Mouse (Mus musculus) gastrocnemius, adult 8-10 months (tissue): Measurements from ENCODE around the gene Zc2hc1c. TPM values are rescaled to one million over a fixed set of nuclear protein-coding genes. Genes with fewer than 3 reads are reported as not detected.
A peak's percentile ranks its signal among the peaks of the same experiment; 100 is the strongest.
"Not testable (repeated sequence)": the region's sequence is repeated elsewhere in the genome, so short reads cannot be mapped to it uniquely, and the experiment has no call there.

Experiments
- DNase-seq, 2 experiments: peaks; one replicate each; pipeline ENCODE4 v3.0.0; 2022; ENCODE audit warnings: low spot score in 2 of 2
- total RNA-seq, 4 experiments: library from RNA; stranded (reverse); gene quantifications; 2 replicates each; pipeline ENCODE4 v1.2.4; 2022

Gene Zc2hc1c
- 1 to 10 TPM; 1.6 to 2.2 (median 1.8) TPM for total RNA-seq

- DNase-seq, result peak; percentile 80 to 90
Measured at GRCm38 (mm10) chr12:85288486-85289156, at the start of gene Zc2hc1c. Gene Zc2hc1c, plus strand, starts transcription at chr12:85288591.

DNA sequence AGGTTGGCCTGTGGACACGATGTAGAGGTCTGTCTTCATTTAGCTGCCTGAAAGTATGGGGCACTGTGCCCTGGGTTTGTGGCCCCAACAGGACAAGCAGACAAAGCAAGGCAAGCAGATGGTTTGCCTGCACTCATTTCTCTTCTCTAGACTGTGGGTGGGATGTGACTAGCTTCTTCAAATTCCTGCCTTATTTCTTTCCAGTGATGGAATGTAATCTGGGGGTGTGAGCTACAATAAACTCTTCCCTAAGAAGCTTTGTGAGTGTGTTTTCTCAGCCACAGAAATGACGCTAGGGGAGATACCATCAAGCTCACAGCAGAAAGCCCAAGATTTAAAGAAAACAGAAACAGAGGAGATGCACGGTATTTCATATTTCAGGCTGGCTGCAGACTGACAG lies 36.3 kb upstream of the Zc2hc1c start:
- no peak for DNase-seq

- DNase-seq, result no peak
Measured at GRCm38 (mm10) chr12:85256074-85256751, 32.2 kb upstream of the Zc2hc1c start.

GRCm38 (mm10) chr12:85257008-85257639 lies 31.3 kb upstream of the Zc2hc1c start:
- no peak for DNase-seq

GRCm38 (mm10) chr12:85262489-85262888 lies 25.9 kb upstream of the Zc2hc1c start:
- no peak for DNase-seq

DNA sequence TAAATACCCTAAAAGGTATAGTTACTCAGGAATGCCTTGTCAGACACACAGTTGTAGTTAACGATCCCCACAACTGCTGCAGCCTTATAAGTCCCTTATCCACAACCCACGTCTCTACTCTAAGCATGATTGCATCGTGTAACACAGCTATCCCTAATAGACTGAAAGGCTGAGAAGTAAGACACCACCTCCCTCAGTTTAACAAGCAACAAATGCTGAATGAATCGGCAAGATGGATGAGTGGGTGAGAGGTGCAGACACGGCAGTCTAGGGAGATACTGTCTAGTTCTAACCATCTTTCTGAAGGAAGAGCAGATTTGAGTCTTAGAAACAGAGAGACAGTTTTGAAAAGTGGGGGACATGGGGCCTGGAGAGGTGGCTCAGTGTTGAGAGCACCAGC lies 25.2 kb upstream of the Zc2hc1c start:
- DNase-seq, result no peak

DNA sequence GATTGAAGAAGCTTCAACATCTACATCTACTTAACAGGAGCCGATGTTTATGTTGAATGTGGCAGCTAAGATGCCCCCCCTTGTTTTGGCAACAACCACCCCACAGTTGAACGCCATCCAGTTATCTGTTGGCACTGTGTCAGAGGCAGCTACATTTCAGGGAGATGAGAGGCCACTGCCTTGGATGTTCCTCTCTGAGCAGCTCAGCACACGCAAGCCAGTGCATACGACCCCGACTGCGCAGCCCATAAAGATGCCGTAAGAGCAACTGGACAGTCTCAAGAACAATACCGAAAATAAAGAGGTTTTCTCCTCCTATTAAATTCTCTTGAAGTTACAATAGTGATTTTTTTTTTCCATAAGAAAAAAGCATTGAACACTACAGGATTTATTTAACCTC lies 23.9 kb upstream of the Zc2hc1c start:
- DNase-seq, result no peak

GRCm38 (mm10) chr12:85264940-85265339 lies 23.5 kb upstream of the Zc2hc1c start:
- no peak for DNase-seq

DNA sequence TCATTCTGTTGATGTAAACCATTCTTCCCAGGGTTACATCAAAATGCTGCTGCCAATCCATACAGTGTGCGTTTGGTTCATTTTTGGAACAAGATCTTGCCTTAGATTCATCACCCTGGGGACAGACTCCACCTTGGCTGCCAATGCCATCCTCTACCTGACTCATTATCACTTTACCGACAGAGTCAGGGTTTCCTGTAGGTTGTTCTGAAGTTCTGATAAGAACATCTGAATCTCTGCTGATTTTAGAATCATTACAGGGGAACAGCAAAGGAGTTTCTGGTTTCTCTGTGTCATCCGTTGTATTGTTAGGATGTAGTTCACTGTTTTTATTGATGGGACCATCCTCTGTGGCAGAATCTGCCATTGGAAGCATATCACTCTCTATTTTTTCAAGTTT lies 22.1 kb upstream of the Zc2hc1c start:
- no peak for DNase-seq

DNA sequence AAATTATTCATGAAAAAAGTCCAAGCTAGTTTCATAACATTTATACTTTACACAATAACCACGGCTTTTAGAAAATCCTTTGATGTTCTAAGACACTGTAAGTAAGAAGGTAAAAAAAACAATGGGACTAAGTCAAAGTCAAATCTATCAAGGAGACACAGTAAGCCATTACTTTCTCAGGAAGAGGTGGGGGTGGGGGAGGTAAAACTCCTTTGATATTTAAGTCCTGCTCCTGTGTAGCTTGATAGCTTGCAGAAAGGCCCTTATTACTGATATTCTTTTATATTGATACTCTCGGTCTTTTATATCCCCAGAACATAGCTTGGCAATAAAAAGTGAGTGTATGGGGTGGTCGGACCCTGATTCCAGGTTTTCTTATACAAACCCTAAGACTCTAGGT lies 18.6 kb upstream of the Zc2hc1c start:
- no peak for DNase-seq

- peak; percentile 57 to 78 for DNase-seq
Measured at GRCm38 (mm10) chr12:85270319-85270718, 18.1 kb upstream of the Zc2hc1c start, which contains the start of gene Mlh3. Gene Mlh3, minus strand, starts transcription at chr12:85270599.

- no peak for DNase-seq
Measured at GRCm38 (mm10) chr12:85271132-85271842, 17.1 kb upstream of the Zc2hc1c start.

DNA sequence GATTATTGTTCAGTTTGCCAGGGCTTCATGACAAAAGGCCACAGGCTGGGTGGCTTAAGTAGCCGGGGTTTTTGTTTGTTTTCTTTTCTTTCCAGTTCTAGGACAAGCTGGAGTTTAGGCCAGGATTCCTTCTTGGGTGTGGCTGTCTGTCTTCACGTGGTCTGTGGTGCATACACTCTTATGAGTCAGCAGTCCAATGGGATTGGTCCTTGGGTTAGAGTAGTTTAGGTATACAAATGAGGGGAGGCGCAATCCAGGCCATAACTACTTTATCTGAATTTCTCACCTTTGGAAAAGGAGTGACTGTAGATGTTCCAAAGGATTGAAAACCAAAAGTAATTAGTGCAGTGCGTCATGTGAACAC lies 16.6 kb upstream of the Zc2hc1c start:
- no peak for DNase-seq

DNA sequence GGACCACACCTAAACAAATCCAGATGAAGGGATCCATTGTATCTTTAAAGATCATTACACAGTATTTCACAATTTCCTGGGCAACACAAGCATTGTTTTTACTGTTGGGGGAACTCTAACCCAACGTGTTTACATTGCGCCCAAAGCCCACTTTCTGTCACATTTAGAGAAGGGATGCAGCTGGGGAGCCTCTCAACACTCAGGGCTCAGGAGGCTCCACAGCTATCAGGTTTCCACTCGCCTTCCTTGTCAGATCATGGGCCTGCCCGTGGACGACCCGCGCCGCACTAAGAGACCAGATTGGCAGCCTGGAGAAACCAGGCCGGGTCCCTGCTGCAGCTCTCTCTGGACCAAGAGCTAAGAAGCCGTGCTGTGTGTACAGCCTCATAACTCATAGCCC lies 14.9 kb upstream of the Zc2hc1c start:
- no peak for DNase-seq

DNA sequence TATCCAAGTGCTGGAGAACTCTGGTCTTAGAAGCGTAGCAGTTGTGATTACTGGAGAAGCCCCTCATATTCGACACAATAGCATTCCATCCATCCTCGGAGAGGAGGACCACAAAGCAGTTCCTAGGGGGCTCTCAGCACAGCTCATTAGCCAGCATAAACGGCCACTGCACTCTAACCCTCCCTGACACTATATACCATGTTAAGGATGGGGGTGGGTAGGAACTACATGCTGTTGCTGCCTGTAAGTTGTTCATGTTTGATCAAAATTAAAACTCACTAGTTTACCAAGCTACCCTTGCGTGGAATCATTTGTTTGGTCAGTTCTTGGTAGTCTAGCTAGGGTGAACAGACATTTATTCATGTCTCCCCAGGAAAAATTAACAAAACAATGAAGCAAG lies 12.1 kb upstream of the Zc2hc1c start:
- DNase-seq, result no peak

DNA sequence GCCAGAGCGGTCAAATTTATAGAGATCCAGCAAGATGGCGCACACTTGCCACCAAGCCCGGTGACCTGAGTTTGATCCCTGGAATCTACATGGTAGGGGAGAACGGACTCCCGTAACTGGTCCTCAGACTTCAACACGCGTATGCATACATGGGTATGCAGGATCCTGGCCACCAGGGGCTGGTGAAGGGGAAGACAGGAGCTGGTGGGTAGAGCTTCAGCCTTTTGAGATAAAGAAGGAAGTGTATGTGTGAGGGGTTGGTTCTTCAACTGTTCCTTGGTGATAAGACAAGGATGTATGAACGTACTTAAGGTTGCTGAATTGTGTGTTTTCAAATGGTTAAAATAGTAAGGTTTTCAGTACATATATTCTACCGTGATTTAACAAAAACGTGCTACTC lies 9.5 kb upstream of the Zc2hc1c start:
- no peak for DNase-seq

- DNase-seq, result no peak
Measured at GRCm38 (mm10) chr12:85279396-85280080, 8.9 kb upstream of the Zc2hc1c start.

DNA sequence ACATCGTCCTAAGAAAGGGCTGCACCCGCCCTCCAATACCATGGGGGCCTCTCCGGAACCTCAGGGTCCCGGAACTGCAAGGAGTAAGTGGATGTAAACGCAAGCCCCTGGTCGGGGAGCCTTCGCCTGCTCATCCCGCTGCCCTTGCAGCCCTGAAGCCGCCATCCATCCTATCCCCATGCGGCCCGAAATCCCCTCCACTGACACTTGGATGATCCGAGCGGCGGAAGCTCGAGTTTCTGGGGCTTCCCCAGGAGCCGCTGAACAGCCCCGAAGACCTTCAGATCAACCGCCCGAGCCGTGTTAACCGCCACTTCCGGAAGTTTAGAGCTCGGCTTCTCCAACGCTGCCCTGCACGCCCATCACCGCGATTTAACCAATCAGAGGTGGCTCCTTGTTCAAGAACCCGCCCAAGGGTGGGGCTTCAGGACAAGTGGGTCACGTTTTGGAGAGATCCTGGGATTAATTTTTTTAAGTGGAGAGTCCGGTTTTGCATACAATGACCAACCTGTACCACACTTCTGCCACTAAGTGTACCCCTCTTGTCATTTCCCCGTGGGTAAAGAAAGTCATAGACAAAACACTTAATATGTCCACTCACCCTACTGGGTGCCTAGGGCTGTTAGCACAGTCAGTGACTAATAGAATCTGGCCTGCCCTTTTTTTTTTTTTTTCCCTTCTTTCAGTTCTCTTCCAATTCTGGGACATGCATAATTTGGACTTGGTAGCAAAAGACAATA lies 8.1 kb upstream of the Zc2hc1c start:
- peak; percentile 95 to 96 for DNase-seq

GRCm38 (mm10) chr12:85280845-85281651 lies 7.3 kb upstream of the Zc2hc1c start:
- no peak for DNase-seq

GRCm38 (mm10) chr12:85281756-85282155 lies 6.6 kb upstream of the Zc2hc1c start:
- not testable (repeated sequence) for DNase-seq
